Mouse (Mus musculus): Measurements from ENCODE around the gene Lcn5. TPM values are rescaled to one million over a fixed set of nuclear protein-coding genes. Genes with fewer than 3 reads are reported as not detected.

Gene Lcn5
- total and polyA plus RNA-seq, 3 experiments: not detected

DNA sequence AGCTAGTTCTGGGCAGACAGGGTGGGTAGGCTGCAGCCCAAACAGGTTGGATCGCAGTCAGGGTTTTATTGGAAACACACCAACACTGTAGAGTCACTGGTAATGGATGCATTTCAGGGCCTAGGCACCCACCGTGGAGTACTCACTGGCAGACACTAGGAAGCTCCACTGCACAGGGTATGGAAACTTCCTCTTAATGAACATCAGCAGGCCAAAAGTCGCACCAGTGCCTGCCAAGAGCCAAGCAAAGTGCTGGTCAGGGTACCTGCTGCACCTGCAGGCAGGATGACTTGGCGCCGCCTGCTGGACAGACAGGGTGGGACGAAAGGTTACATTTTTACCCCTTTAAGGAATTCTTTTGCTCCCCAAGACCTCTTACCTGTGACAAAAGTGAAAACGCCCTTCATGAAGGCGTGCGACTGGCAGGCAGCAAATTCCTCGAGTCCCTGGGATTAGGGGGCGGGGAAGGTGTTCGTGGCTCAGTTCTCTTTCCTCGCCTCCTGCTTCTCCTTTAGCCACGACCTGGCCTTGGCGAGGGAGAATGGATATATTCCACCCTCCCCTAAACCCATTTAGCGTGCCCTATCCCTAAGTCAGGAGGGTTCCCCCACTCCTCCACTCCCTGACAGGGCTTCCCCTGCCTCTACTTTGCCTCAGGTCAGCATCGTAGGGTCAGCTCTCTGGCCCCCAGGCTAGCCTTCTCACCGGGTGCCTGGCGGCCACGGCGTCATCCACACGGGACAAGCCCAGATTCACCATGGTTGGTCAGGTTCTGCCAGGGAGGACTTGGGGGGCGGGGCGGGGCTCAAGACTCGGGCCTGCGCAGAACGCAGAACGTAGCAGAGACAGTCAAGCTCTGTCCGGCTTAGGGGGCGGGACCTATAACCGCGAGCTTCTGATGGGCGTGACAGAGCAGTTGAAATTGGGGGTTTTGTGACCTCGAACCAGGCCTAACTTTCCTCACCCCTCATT, 36.2 kb upstream of the Lcn5 start, which contains the start of gene Tmem141:
Tmem141 (minus strand) TSS at position 777 of the 972 bp plus-strand sequence.
- H3K9me3 ChIP-seq (replicated peaks): no peaks in the 10 kb centered on the region
- ATAC-seq (ENCODE audit: extremely low read depth, insufficient number of reproducible peaks, low FRiP score, poor library complexity, severe bottlenecking): no peak
- peak; percentile 55; the same call in 1 of the 2 replicates for TF ChIP-seq CTCF (IDR thresholded peaks at IDR 0.05; ENCODE audit: low read depth, low read length)
- TF ChIP-seq TAL1 (conservative IDR thresholded peaks at IDR 0.05; ENCODE audit: low read depth, low read length): no peak
- peak; percentile 45 for DNase-seq (ENCODE audit: low spot score)
- no peaks in the 10 kb centered on the region for H3K36me3 ChIP-seq (replicated peaks)
- peaks cover 74% of the 10 kb centered on the region for H3K27me3 ChIP-seq (ENCODE audit: insufficient read depth, low read length)
- peaks cover 3% of the 10 kb centered on the region; the same call in 1 of the 2 replicates for H3K4me1 ChIP-seq (ENCODE audit: insufficient read depth, low read depth, low read length)
- no peak within 1 kb of the TSS for H3K4me3 ChIP-seq (ENCODE audit: low read depth, low read length)

DNA sequence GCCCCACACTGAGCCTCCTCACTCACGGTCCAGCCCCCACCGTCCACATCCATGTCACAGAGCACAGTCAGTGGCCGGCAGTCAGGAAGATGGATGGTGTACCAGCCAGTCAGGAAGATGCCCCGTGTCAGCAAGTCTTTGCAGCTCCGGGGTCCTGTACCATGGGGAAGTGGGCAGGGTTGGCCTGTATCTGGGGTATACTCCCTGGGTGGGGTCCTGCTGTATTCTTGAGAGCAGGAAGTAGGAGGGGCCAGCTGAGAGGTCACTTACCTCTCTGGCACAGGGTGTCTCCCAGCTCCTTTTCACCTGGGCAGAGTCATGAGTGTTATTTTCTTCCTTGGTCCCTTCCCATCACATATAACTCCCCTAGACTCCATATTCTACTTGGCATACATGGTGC, 31.8 kb upstream of the Lcn5 start:
- no peaks in the 10 kb centered on the region for H3K4me1 ChIP-seq (ENCODE audit: insufficient read depth, low read depth, low read length)
- H3K9me3 ChIP-seq (replicated peaks): no peaks in the 10 kb centered on the region
- no peak for DNase-seq (ENCODE audit: low spot score)
- TF ChIP-seq TAL1 (conservative IDR thresholded peaks at IDR 0.05; ENCODE audit: low read depth, low read length): no peak
- no peak for TF ChIP-seq GATA1 (IDR thresholded peaks at IDR 0.05; ENCODE audit: borderline replicate concordance, low read length)
- TF ChIP-seq POLR2AphosphoS5 (IDR thresholded peaks at IDR 0.05; ENCODE audit: insufficient replicate concordance, low read depth, low read length): no peak
- TF ChIP-seq GATA2 (IDR thresholded peaks at IDR 0.05; ENCODE audit: borderline replicate concordance, low read depth, low read length): no peak
- no peak for TF ChIP-seq CTCF (IDR thresholded peaks at IDR 0.05; ENCODE audit: low read depth, low read length)
- H3K27me3 ChIP-seq (ENCODE audit: insufficient read depth, low read length): peaks cover 49% of the 10 kb centered on the region
- H3K36me3 ChIP-seq (replicated peaks): no peaks in the 10 kb centered on the region
- ATAC-seq (ENCODE audit: extremely low read depth, insufficient number of reproducible peaks, low FRiP score, poor library complexity, severe bottlenecking): no peak
- H3K4me3 ChIP-seq (ENCODE audit: low read depth, low read length): no peak overlapping the region

DNA sequence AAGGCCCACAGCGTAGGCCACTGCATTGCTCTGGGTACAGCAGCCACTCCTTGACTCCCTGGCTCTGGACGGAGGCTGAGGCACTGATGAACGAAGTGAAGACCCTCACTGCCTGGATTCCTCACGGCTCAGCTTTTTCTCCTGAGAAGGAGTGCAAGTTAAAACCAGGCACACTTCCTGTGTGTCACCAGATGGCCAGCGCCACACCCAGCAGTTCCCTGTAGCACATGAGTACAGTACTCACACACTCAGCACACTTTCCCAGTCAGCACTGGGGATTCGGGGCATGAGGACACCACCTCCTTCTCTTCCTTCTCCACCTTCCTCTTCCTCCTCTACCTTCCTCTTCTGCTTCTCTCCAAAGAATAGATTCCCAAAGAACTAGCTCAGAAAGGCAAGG, 29.9 kb upstream of the Lcn5 start, which contains the start of gene Fcna:
Fcna (minus strand) TSS at position 220 of the 400 bp plus-strand sequence.
- no peaks in the 10 kb centered on the region for H3K4me1 ChIP-seq (ENCODE audit: insufficient read depth, low read depth, low read length)
- H3K4me3 ChIP-seq (ENCODE audit: low read depth, low read length): no peak within 1 kb of the TSS
- DNase-seq (ENCODE audit: low spot score) (no peak), ATAC-seq (ENCODE audit: extremely low read depth, insufficient number of reproducible peaks, low FRiP score, poor library complexity, severe bottlenecking) (no peak)
- H3K27me3 ChIP-seq (ENCODE audit: insufficient read depth, low read length): peaks cover 44% of the 10 kb centered on the region
- TF ChIP-seq GATA1 (IDR thresholded peaks at IDR 0.05; ENCODE audit: borderline replicate concordance, low read length) (no peak), TAL1 (conservative IDR thresholded peaks at IDR 0.05; ENCODE audit: low read depth, low read length) (no peak), POLR2AphosphoS5 (IDR thresholded peaks at IDR 0.05; ENCODE audit: insufficient replicate concordance, low read depth, low read length) (no peak), CTCF (IDR thresholded peaks at IDR 0.05; ENCODE audit: low read depth, low read length) (no peak), GATA2 (IDR thresholded peaks at IDR 0.05; ENCODE audit: borderline replicate concordance, low read depth, low read length) (no peak)
- no peaks in the 10 kb centered on the region for H3K9me3 ChIP-seq (replicated peaks)
- no peaks in the 10 kb centered on the region for H3K36me3 ChIP-seq (replicated peaks)

DNA sequence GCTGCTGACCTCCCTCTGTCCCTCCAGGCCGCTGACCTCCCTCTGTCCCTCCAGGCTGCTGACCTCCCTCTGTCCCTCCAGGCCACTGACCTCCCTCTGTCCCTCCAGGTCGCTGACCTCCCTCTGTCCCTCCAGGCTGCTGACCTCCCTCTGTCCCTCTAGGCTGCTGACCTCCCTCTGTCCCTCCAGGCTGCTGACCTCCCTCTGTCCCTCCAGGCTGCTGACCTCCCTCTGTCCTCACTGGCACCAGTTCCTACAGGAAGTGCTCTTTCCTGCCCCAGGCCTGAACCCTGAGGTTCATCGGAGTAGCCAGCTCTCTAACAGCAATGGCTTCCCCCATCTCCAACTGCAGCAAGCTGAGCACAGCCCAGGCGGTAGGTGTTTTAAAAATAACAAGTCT, 29.0 kb upstream of the Lcn5 start:
- no peak overlapping the region for H3K4me3 ChIP-seq (ENCODE audit: low read depth, low read length)
- no peak for DNase-seq (ENCODE audit: low spot score)
- TF ChIP-seq GATA1 (IDR thresholded peaks at IDR 0.05; ENCODE audit: borderline replicate concordance, low read length): no peak
- TF ChIP-seq CTCF (IDR thresholded peaks at IDR 0.05; ENCODE audit: low read depth, low read length): no peak
- TF ChIP-seq GATA2 (IDR thresholded peaks at IDR 0.05; ENCODE audit: borderline replicate concordance, low read depth, low read length): no peak
- no peak for TF ChIP-seq POLR2AphosphoS5 (IDR thresholded peaks at IDR 0.05; ENCODE audit: insufficient replicate concordance, low read depth, low read length)
- TF ChIP-seq TAL1 (conservative IDR thresholded peaks at IDR 0.05; ENCODE audit: low read depth, low read length): no peak
- ATAC-seq (ENCODE audit: extremely low read depth, insufficient number of reproducible peaks, low FRiP score, poor library complexity, severe bottlenecking): no peak
- H3K27me3 ChIP-seq (ENCODE audit: insufficient read depth, low read length): peaks cover 44% of the 10 kb centered on the region
- H3K4me1 ChIP-seq (ENCODE audit: insufficient read depth, low read depth, low read length): no peaks in the 10 kb centered on the region
- H3K9me3 ChIP-seq (replicated peaks): no peaks in the 10 kb centered on the region
- no peaks in the 10 kb centered on the region for H3K36me3 ChIP-seq (replicated peaks)

DNA sequence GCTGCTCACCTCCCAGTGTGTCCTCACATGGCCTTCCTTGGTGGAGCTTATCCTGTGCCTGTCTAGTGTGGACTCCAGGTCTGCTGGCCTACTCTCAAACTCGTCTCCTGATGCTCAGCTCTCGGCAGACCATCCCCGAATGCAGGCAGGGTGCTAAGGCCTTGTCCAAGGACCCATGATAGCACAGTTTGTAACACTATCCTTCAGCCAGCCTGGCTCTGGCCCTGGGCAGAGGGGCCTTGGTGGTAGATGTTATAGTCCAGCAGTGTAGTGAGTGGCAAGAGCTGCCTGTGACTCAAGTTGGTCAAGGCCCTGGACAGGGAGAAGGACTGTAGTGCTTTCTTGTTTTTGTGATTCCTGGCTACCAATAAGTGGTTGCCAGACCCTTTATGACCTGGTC, 24.1 kb upstream of the Lcn5 start:
- H3K4me3 ChIP-seq (ENCODE audit: low read depth, low read length): no peak overlapping the region
- no peaks in the 10 kb centered on the region for H3K36me3 ChIP-seq (replicated peaks)
- TF ChIP-seq TAL1 (conservative IDR thresholded peaks at IDR 0.05; ENCODE audit: low read depth, low read length): no peak

DNA sequence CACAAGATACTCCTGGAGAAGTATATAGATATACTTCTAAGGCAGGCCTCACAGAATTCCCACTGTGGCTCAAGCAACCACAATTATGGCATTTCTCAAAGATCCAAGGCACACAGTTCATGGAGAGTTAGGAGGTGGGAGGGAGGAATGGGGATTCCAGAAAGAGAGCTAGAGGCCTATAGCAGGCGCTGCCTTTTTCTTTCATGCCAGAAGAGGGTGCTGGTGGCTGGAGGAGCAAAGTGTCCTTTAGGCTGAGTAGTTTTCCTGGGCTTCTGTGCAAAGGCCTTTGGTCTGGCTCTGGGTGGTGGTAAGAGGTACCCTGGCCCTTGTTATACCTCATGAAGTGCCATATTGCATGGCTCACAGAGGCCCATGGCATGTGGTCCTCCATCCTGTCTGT, 23.7 kb upstream of the Lcn5 start:
- DNase-seq (ENCODE audit: low spot score) (no peak), ATAC-seq (ENCODE audit: extremely low read depth, insufficient number of reproducible peaks, low FRiP score, poor library complexity, severe bottlenecking) (no peak)
- no peak overlapping the region for H3K4me3 ChIP-seq (ENCODE audit: low read depth, low read length)
- peaks cover 8% of the 10 kb centered on the region; the same call in 1 of the 2 replicates for H3K27me3 ChIP-seq (ENCODE audit: insufficient read depth, low read length)
- TF ChIP-seq CTCF (IDR thresholded peaks at IDR 0.05; ENCODE audit: low read depth, low read length): no peak
- no peak for TF ChIP-seq TAL1 (conservative IDR thresholded peaks at IDR 0.05; ENCODE audit: low read depth, low read length)
- TF ChIP-seq GATA2 (IDR thresholded peaks at IDR 0.05; ENCODE audit: borderline replicate concordance, low read depth, low read length): no peak
- no peak for TF ChIP-seq GATA1 (IDR thresholded peaks at IDR 0.05; ENCODE audit: borderline replicate concordance, low read length)
- TF ChIP-seq POLR2AphosphoS5 (IDR thresholded peaks at IDR 0.05; ENCODE audit: insufficient replicate concordance, low read depth, low read length): no peak
- H3K9me3 ChIP-seq (replicated peaks): no peaks in the 10 kb centered on the region
- no peaks in the 10 kb centered on the region for H3K36me3 ChIP-seq (replicated peaks)
- no peaks in the 10 kb centered on the region for H3K4me1 ChIP-seq (ENCODE audit: insufficient read depth, low read depth, low read length)

More for the DNA sequence above, 24.1 kb upstream of the Lcn5 start:
- ATAC-seq (ENCODE audit: extremely low read depth, insufficient number of reproducible peaks, low FRiP score, poor library complexity, severe bottlenecking): no peak
- DNase-seq (ENCODE audit: low spot score): no peak
- Histone ChIP-seq H3K4me1 (ENCODE audit: insufficient read depth, low read depth, low read length) (no peaks in the 10 kb centered on the region), H3K27me3 (ENCODE audit: insufficient read depth, low read length) (peaks cover 11% of the 10 kb centered on the region; the same call in 1 of the 2 replicates), H3K9me3 (replicated peaks) (no peaks in the 10 kb centered on the region)
